Mouse (Mus musculus) duodenum, adult 2 months (tissue): ENCODE data around the gene Cyp3a41b. TPM values are rescaled to one million over a fixed set of nuclear protein-coding genes. Genes with fewer than 3 reads are reported as not detected.

Experiments used
- polyA plus RNA-seq: library from polyadenylated mRNA; depleted of rRNA; stranded (reverse); fragments of >200 nt; gene quantifications from 2 replicates; pipeline ENCODE4 v1.2.3, GENCODE M21; 2012; ENCODE audit warnings: low replicate concordance; rRNA removed

The Cyp3a41b gene
- polyA plus RNA-seq = not detected in 2 replicates

DNA sequence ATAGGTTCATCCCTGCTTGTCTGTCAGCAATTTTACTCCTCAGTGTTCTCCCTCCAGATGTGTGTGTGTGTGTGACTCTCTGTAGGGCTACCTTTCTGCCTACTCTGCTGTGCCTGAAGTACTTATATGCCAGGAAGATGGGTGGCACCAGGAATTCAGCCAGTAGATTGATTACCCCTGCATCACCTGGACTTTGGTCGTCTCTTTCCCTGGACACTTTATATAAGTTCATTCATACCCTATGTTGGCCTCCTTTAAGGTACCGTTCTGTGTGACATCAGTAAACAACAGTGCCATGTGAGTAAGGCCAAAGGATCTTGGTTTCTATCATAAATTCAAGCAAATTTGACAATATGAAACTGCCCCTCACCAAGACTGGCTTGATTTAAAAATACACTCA lies at the start of gene Cyp3a41b:
TSS of gene Cyp3a41b (minus strand) at position 101 of the 400 bp plus-strand sequence.

Other genes starting within 250 kb of the Cyp3a41b start
- gene Cyp3a57, start 239.5 kb downstream of the Cyp3a41b start, polyA plus RNA-seq = not detected in 2 replicates
- gene Cyp3a16, start 115.0 kb downstream of the Cyp3a41b start, polyA plus RNA-seq = not detected in 2 replicates
- not detected in 2 replicates for gene Cyp3a41a, start 135.4 kb upstream of the Cyp3a41b start, polyA plus RNA-seq
- gene Cyp3a44, start 221.1 kb upstream of the Cyp3a41b start, polyA plus RNA-seq = not detected in 2 replicates